Mouse (Mus musculus) R1 (cell line): ENCODE results near the gene Nemp2.

Source experiments
- DNase-seq: peaks from one replicate; pipeline ENCODE4 v3.0.0-alpha.2; 2018; ENCODE audit warnings: low read depth, low spot score

The Nemp2 gene

DNA sequence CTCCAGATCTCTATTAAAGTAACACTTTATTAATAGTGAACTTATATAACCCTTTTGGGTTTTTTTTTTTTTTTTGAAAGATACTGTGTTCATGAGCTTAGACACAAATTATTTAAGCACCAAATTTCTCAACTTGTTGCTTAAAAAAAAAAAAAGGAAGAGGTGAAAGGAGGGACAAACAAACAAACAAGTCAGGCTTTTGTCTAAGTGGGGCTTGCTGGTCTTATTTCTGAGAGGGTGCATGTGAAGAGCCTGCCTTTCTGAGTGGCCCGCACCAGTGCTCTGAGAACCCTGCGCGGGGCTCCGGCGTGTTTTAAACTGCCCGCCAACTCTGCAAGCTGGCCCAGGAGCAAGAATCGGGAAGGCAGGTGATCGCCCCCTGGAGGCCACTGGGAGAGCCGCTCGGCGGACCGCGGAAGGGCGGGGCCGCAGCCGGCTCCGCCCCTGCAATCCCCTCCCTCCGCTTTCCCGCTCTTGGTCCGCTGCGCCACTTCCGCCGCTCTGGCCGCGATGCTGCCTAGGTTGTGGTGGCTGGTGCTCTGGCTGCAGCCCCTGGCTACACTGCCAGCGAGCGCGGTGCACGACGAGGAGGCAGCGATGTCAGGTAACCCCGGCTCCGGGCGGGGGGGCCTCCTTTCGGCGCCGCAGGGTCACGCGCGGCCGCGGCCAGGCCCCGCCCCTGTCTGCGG lies at the start of gene Nemp2:
Gene Nemp2, plus strand, starts transcription at position 456 of the 689 bp plus-strand sequence.
- DNase-seq, result peak; percentile 89

DNA sequence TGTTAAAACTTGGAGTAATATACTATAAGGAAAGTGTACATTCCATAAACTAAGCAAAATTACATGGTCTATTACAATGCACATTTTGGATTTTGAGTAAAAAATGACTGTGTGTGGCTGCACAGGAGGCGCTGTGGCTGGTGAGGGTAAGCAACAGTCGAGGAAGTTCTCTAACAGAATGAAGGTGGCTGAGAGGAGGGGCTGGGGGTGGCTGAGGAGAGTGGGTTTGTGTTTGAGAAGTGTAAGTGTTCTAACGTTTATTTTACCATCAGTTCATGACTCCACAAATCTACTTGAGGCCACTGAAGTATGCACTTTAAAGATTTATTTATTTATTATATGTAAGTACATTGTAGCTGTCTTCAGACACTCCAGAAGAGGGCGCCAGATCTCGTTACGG lies 48.8 kb upstream of the Nemp2 start:
- DNase-seq, result no peak

DNA sequence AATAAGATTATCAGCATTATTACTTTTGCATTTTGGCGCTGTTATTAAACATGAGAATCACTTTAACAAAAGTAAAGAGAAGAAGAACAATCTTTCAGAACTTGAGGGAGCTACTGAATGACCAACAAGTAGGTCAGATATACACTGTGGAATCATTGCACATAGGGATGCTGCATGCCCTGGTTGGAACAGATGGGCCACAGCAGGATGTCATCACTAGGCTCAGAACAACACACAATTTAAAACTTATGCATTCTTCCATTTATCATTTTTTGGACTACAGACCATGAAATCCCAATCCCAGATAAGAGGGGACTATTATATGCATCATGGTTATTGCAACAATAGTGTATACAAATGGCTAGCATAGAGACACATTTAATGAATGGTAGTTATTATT lies 47.6 kb upstream of the Nemp2 start:
- no peak for DNase-seq

DNA sequence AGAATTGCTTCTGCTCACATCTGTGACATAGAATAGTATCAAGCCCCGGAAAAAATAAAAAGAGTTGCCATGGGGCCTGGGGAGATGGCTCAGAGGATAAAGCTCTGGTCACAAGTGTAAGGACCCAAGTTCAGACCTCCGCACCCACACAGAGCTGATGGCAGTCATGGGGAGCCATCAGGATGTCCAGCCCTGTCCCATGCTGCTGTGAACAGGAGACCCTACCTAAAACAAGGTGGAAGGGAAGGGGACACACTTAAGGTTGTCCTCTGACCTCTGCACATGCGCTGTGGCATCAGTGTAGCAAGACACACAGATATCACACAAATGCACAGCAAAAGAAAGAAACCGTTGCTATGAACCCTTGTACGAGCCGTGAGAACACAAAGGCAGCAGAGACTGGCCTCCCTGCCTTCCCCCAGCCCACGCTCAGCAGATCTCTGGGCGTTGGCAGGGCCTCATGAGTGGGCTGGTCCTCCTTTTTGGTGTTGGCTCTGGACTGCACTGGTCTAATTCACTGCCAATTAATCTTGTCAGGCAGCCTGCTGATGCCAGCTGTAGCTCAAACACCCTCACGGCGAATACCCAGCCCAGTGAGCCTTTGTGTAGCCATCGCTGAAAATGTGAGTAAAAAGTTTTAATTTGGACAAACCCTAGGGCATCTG lies 33.4 kb upstream of the Nemp2 start:
- DNase-seq, result no peak

DNA sequence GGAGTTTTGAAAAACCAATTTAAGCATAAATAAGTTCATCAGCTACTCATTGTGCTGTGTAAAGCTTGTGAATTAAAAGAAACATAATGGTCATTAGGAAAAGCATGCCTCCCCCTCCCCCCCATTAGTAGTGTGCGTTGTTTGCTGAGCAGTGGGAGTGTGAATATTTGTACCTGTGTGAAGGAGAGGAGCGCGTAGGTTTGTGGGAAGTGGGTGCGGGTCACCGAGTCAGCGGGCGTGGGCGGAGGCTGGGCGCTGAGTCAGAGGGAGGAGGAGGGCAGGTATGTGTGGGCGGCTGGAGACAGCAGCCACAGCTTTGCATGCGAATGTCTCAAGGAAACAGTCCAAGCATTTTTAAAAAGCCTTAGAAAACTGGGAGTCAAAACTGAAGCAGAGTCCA lies 32.7 kb upstream of the Nemp2 start:
- peak; percentile 51 for DNase-seq

DNA sequence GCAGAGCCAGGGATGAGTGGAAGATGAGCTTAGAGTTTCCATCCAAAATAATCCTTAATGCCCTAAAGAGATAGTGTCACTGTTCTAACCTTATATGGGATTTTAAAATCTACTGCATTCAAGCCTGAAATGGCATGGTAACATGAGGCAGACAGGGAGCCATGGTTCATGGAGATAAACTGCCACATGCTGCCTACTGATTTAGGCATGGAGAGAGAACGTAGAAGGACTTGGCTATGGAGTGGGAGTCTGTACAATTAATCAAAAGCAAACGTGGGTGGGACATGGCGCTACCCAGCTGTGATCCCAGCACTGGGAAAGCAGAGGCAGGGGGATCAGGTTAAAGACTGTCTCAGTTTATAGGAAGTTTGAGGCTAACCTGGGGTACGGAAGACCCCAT lies 32.1 kb upstream of the Nemp2 start:
- no peak for DNase-seq

DNA sequence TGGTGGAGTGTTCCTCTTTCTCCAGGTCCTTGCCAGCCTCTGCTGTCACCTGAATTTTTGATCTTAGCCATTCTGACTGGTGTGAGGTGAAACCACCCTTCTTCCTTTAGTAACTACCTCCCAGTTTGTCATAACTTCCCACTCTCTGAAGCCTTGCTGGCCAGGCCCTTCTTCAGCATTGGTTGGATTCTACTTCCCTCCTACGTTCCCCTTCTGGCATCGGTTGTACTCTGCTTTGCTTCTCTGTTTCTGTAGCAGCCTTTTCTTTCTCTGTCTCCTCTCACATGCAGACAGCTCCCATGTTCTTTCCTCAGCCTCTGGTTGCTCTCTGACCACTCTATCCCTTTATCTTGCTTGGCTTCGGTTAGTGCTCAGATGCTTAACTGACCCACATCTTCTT lies 29.0 kb upstream of the Nemp2 start:
- DNase-seq, result no peak

DNA sequence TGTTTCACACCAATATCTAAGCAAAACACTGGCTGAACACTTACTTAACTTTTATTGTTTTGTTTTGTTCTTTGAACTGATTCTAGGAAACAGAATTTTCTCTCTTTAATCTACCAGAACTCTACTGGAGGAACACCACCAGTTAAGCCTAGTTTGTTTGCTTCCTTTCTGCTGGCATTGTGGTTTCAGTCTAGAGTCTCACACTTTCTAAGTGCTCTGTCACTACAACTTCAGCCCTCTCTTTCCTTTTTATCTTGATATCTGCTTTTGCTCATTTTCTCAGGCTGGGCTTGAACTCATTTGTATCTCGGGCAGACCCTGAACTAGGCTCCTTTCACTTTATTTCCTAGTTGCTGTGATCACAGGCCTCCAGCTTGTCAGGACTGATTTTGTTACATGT lies 22.8 kb upstream of the Nemp2 start:
- DNase-seq, result no peak

DNA sequence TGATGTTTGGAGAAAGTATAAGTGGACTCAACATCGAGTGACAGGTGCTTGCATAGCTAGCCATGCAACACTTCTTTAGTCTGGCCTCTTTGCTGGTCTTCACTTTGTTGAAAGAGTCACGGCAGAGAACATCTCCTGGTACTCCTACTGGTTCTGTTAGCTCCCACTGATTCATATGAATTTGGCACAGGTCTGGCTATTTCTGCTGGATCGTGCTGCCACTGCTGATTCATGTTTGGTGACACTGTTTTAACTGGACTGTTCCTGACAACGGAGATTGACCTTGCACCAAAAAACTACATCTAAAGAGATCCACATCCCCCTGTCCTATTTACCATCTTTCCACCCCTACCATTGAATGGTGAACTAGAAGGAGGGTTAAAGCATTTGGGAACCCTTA lies 22.0 kb upstream of the Nemp2 start:
- DNase-seq, result no peak

DNA sequence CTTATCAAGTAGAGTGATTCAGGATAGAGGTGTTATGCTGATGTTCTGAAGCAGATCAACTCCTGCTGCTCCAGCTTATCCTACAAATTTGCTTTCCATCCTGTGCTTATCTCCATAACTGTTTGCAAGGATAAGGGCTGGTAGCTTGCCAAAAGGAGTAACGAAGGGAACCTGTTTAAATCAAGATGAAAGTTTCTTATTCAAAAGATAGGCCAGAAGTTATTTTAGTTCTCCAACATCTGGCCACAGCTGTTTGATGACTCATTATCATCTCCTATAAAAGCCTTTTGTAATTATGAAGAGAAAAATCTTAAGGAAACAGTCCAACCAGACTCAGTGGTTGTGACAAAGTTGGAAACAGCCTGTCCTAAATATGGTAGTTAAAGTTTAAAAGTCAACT lies 12.3 kb upstream of the Nemp2 start:
- DNase-seq, result no peak

DNA sequence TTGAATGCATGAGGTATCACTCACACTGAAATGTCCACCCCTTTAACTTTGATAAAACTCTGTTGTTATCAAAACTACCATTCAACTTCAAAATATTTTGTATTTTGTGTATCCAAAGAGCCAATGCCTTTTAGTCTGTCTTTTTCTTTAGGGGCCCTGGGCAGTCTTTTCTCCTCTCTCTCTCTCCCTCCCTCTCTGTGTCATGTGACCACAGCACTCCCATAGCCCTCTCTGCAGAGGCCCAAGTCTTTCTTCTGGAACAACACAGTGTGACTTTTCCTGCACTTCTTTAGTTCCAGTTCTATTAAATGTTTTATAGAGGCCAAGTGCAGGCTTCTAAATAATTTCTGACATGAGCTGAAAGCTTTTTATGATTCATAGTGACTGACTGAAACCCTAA lies 10.1 kb upstream of the Nemp2 start:
- DNase-seq, result no peak

DNA sequence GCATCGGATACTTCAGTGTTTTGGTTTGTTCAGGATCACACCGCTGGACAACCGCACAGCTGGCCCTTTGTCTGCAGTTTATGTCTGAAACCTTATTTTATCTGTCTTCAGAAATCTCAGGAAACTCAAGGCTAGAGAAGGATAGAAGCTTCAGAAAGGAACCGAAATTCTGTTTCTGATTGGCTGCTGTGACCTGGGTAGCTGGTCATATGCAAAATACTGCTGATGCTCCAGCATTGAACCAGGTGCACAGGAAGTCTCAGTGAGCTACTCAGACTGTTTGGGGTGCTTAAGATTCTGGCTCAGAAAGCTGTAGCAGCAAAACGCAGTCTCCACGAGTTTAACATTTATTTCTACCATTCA lies 415 bp downstream of the Nemp2 start:
- peak; percentile 79 for DNase-seq

DNA sequence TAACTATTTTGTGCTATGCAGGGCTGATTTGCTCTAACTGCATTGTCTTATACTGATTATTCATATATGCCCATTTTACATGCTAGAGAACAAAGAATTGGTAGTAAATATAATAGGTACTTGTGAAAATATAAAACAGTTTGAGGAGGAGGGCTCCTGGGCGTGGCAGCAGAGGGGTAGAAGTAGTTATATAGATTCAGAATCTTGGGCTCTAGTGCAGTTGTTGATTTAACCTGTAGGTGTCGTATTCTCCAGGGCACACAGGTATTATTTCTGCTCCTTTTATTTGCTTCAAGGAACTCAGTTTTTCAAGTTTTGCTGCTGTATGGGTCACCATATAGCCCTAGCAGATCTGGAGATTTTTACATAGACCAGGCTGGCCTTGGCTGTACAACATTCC lies 1.1 kb downstream of the Nemp2 start:
- DNase-seq, result peak; percentile 63

DNA sequence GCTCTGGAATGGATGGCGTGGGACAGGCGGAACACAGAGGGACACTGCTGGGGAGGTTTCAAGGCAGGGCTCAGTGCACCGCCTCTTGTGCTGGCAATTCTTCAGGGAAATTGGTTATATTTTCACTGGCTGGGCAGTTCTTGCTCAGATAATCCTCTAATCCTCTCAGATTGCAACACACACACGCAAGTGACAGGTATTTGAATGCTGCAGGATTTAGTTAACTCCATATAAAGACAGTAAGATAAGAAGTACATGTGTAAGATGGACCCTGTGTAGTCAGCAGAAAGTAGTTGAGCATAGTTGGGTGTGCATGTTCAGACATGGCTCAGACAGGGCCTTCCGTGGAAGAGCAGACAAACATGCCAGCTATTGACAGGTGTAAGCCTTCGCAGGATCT lies 3.7 kb downstream of the Nemp2 start:
- no peak for DNase-seq

DNA sequence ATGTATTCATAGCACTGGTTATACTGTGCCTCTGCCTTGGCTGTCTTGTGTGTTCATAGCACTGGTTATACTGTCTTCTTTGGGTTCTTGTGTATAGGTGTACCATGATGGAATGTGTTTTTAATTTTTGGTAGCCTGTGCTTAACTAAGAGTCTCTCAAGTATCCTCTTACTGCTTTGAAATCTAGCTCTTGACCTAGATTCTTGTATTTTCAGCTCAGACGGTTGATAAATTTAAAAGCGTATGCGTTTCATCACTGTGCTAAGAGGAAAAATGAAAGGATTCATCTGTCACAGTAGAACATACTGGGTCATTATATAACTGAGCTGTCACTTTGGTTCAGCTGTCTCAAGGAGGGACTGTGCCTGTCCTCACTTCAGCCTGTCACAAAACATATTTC lies 5.4 kb downstream of the Nemp2 start:
- DNase-seq, result no peak

DNA sequence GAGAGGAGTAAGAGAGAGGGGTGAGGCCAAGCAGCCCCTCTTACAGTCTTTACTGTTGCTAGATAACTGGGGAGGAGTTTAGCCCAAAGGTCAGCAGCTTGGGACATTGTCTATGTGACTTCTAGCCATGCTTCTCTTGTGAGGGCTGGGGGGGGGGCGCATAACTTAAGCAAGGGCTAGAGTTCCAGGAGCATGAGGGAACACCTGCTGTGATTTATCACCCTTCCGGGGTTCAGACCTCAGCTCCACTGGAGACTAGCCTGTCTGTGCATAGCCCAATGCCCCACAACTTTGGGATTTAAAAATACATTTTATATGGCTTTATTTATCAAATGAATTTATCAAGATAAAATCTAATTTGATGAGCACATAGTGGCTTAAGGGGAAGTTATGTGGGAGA lies 7.6 kb downstream of the Nemp2 start:
- DNase-seq, result no peak

DNA sequence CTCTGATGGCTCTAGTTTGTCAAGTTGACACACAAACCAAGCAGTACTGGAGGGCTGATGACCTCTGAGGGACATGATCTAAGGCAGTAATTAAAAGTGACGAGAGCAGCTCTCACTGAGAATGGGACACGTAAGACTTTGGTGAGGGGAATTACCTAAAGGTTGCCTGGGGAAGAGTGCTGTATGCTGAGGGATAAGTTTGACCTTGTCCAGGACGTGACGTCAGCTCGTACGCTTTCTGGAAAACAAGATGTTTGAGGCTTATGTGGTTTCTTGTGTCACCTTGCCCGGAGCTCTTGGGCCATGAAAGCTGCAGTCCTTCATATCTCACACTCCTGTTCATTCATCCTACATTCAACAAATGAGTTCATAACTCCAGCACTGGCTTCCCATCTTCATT lies 8.6 kb downstream of the Nemp2 start:
- no peak for DNase-seq

DNA sequence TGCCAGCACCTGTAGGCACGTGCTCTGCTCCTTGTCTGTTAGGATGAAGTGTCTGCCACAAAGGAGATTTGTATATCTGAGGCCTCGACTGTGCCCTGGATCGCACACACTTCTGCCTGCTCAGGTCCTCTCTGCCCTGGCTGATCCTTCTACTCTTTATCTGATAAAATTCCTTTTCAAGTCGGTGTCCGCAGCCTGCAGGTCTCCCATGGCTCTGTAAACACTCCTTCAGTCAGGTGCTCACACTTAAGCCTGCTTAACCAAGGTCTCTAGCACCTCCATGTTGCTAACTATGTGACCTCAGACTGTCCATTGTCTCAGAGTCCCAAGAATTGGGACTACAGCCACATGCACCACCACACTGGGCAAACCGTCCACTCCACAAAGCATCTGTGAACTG lies 9.8 kb downstream of the Nemp2 start:
- DNase-seq, result no peak

DNA sequence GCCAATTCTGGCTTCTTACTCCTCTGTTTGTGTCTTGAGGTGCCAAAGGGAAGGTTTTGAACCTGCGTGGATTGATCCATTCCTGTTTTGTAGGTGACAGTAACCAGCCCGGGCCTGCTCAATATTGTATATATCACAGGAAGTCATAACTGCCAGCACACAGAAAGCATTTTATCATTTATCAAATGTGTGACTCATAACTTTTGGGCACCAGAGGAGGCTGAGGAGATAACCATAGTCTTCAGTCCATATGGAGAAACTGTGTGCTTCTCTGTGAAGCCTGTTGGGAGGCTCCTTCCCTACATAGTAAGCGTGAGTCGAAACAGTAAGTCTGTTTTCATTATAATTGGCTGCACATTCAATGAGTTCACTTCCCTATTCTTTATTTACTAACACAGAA lies 10.2 kb downstream of the Nemp2 start:
- no peak for DNase-seq

DNA sequence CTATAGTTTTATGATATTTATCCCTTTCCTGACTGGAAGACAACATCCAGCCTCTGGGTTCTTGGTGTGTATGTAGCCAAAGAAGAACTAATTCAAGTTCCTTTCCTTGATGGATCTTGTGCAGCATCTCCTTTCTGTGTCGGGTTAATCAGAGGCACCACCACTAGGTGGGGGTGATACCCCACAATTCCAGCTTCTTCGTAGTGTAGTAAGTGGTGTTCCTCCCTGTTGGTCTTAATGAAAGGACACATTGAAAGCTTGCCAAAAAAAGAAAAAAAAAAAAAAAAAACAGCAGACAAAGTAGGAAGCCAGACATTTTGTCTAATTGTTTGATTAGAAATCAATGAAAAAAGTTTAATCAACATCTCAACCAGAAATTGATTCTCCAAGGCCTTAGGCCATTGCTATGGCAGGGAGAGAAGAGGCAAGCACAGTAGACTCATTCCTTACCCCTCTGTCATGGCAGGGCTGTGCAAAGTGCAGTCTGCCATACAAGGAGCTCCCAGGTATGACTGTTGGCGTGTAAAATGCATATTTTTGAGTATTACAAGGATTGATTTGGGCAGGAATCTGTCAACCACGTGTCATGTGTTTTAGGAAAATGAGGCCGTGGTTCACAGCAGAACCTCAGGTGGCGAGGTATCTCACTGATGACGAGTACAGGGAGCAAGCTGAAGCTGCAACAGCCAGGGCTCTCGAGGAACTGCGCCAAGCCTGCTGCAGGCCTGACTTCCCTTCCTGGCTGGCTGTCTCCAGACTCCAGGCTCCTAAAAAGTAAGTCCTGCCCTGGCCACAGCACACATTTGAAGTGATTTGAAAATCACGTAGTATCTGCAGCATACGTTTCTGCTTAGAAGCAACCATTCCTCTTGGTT lies 17.9 kb downstream of the Nemp2 start:
- peak; percentile 65 for DNase-seq

DNA sequence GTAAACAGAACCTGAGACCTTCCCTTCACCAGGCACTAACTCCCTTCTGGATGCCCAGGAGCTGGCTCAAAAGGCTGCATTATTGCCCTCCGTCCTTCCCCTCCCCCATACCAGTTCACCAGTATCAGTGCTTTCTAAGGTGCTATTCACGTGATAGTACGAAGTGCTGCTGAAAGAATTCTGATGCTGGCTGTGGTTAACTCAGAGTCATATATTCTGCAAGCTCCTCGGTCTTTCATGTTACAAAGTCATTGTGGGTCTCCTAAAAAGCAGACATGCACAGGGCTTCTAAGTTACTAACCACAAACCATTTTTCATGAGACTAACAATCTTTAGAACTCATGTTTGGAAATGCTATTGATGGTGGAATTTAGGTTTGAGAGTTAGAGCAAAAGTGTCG lies 19.6 kb downstream of the Nemp2 start:
- DNase-seq, result no peak

DNA sequence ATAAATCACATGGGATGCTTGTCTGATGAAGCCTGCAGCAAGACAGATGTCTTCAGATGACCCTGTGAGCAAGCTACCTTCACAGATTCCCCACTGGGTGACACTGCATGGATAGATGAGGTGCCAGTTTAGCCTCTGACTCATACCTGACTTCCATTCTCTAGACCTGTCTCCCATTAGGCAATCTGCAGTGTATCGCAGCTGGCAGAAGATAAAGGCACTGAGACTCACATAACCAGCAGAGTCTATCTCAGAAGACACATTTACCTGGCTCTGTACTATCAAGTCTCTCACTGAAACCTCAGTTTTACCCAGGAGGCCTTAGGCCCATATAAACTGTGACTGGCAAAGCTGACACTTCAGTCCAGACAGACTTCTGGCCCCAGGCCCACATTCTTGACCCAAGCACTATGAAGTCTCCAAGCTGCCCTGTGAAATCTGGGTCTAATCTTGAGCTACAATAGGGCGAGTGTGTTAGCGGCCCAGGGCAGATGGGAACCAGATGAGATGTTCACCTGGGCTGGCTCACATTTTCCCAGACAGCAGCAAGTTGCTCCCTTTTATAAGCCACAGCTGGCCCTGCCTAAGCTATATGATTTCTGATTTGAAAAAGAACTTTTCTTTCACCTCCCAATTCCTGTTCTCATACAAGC lies 22.2 kb downstream of the Nemp2 start:
- no peak for DNase-seq
